Mouse (Mus musculus) testis, adult 2 months (tissue): ENCODE results near the gene Sh3bp2.

Source experiments
- CTCF ChIP-seq: fragments of 200-500 bp; IDR thresholded peaks from 2 replicates; pipeline ENCODE4 v1.5.1; 2012; ENCODE audit warnings: low read depth, mild to moderate bottlenecking, inconsistent platforms, low read length, moderate library complexity; ENCODE audit not compliant: control insufficient read depth, insufficient read depth, insufficient replicate concordance
- POLR2A ChIP-seq: fragments of 200-500 bp; IDR thresholded peaks from 2 replicates; pipeline ENCODE4 v1.6.1; 2012; ENCODE audit warnings: low read depth, mild to moderate bottlenecking, inconsistent platforms, low read length, moderate library complexity; ENCODE audit not compliant: control insufficient read depth

GRCm38 (mm10) chr5:34591388-34592004 lies 65.9 kb downstream of the Sh3bp2 start:
- TF ChIP-seq CTCF: no peak
- no peak for TF ChIP-seq POLR2A
